Mouse (Mus musculus) C2C12 (cell line): ENCODE measurements at regions not wholly inside any gene's neighbourhood (a gene's known extent, or its start where the extent isn't known, plus 50 kb on each side); places are given as distances from the start of the nearest gene placed in this dataset.

Experiments
- CEBPB ChIP-seq: IDR thresholded peaks from one replicate; pipeline ENCODE4 v1.6.1; 2011; ENCODE audit warnings: low read depth, mild to moderate bottlenecking, control low read depth, moderate library complexity
- CTCF ChIP-seq: IDR thresholded peaks from one replicate; pipeline ENCODE4 v1.5.1; 2011; ENCODE audit not compliant: control insufficient read depth, insufficient read depth, insufficient read length
- FOSL1 ChIP-seq: IDR thresholded peaks from one replicate; pipeline ENCODE4 v1.8.0; 2011; ENCODE audit warnings: mild to moderate bottlenecking, low read length; ENCODE audit not compliant: poor library complexity, insufficient read depth, severe bottlenecking
- MAX ChIP-seq: IDR thresholded peaks from one replicate; pipeline ENCODE4 v1.6.1; 2011; ENCODE audit warnings: mild to moderate bottlenecking, control low read depth
- MYOD1 ChIP-seq: IDR thresholded peaks from one replicate; pipeline ENCODE4 v1.6.1; 2011; ENCODE audit warnings: low read depth; ENCODE audit not compliant: control insufficient read depth, insufficient read length
- MYOG ChIP-seq: IDR thresholded peaks from one replicate; pipeline ENCODE4 v1.6.1; 2011; ENCODE audit not compliant: control insufficient read depth, insufficient read length; ENCODE audit errors: extremely low read depth
- USF1 ChIP-seq: IDR thresholded peaks from one replicate; pipeline ENCODE4 v1.6.1; 2011; ENCODE audit warnings: low read depth, mild to moderate bottlenecking, control low read depth, moderate library complexity

DNA sequence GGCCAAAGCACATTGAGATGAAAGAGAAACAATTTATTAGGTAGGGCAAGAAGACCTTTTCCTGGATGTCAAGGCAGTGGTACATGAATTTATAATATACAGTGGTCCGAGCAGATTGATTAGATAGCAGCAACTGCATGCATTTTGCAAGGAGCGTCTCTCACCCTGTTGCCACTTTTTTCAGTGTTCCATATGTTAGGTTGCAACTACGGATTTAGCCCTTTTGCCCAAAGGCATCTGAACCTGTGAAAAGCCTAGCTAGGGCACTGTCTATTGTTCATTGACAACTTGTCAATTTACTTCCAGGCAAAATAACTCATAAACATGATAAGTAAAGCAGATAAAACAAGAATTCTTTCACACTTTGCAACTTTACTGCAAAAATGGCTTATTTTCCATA lies 600.1 kb upstream of the Nr2f1 start:
- no peak for TF ChIP-seq CTCF
- TF ChIP-seq USF1 = no peak
- TF ChIP-seq MYOD1 = no peak
- TF ChIP-seq MAX = no peak
- no peak for TF ChIP-seq MYOG
- no peak for TF ChIP-seq CEBPB
- no peak for TF ChIP-seq FOSL1
